7 mouse cellular contexts compared by ENCODE assay signal in genomic region chr13:56581512-56581911, GRCm38 (mm10). TPM values are rescaled to one million over a fixed set of nuclear protein-coding genes. Genes with fewer than 3 reads are reported as not detected.
A peak's percentile ranks its signal among the peaks of the same experiment; 100 is the strongest.
DNase-seq lines count a peak whose midpoint lies in the region; ATAC-seq lines count a peak whose summit lies in the region.

No protein-coding gene starts in this region.

- ATAC-seq in lung, embryonic 15.5 days (ENCODE audit: borderline replicate concordance, extremely low read depth, low FRiP score, low TSS enrichment) = no peak; the same call in 1 of the 2 replicates
- 0 out of 2 replicates have a peak, but pooled peaks have one; percentile 5 for ATAC-seq in embryonic facial prominence, embryonic 14.5 days (ENCODE audit: low read depth)
- ATAC-seq in intestine, embryonic 14.5 days (replicated peaks; ENCODE audit: low FRiP score, low TSS enrichment, low read depth) = 0 out of 2 replicates have a peak, but pooled peaks have one; percentile 9
- ATAC-seq in stomach, embryonic 14.5 days (ENCODE audit: insufficient number of reproducible peaks, insufficient read depth, low FRiP score, low read depth) = 0 out of 2 replicates have a peak, but pooled peaks have one; percentile 15

- H3K27me3 ChIP-seq in lung, embryonic 15.5 days = no peaks in the 10 kb centered on the region
- H3K27me3 ChIP-seq in embryonic facial prominence, embryonic 14.5 days (replicated peaks; ENCODE audit: control insufficient read depth, insufficient read depth, low read length) = no peaks in the 10 kb centered on the region
- H3K27me3 ChIP-seq in intestine, embryonic 14.5 days (replicated peaks; ENCODE audit: control insufficient read depth, insufficient read depth, low read length) = no peaks in the 10 kb centered on the region
- H3K27me3 ChIP-seq in stomach, embryonic 14.5 days (ENCODE audit: control insufficient read depth, insufficient read depth, low read length) = no peaks in the 10 kb centered on the region

- H3K36me3 ChIP-seq in lung, embryonic 15.5 days = no peaks in the 10 kb centered on the region
- no peaks in the 10 kb centered on the region for H3K36me3 ChIP-seq in embryonic facial prominence, embryonic 14.5 days (ENCODE audit: control insufficient read depth, insufficient read depth, low read length)
- no peaks in the 10 kb centered on the region for H3K36me3 ChIP-seq in intestine, embryonic 14.5 days (ENCODE audit: control insufficient read depth, insufficient read depth, low read length)
- no peaks in the 10 kb centered on the region for H3K36me3 ChIP-seq in stomach, embryonic 14.5 days (ENCODE audit: control insufficient read depth, insufficient read depth, low read length)

- H3K27ac ChIP-seq in lung, embryonic 15.5 days = peak overlapping the region; percentile 92
- peak overlapping the region; percentile 94 for H3K27ac ChIP-seq in embryonic facial prominence, embryonic 14.5 days (replicated peaks; ENCODE audit: low read depth, low read length)
- peak overlapping the region; percentile 95 for H3K27ac ChIP-seq in intestine, embryonic 14.5 days (ENCODE audit: low read depth)
- peak overlapping the region; percentile 93 for H3K27ac ChIP-seq in stomach, embryonic 14.5 days (ENCODE audit: low read length)

- H3K9me3 ChIP-seq in lung, embryonic 15.5 days = no peaks in the 10 kb centered on the region
- H3K9me3 ChIP-seq in embryonic facial prominence, embryonic 14.5 days (ENCODE audit: control insufficient read depth, low read length) = no peaks in the 10 kb centered on the region
- no peaks in the 10 kb centered on the region for H3K9me3 ChIP-seq in intestine, embryonic 14.5 days (ENCODE audit: control insufficient read depth, low read length)
- H3K9me3 ChIP-seq in stomach, embryonic 14.5 days (ENCODE audit: control insufficient read depth, low read depth, low read length) = no peaks in the 10 kb centered on the region

- H3K4me2 ChIP-seq in lung, embryonic 15.5 days = no peak overlapping the region
- no peak overlapping the region for H3K4me2 ChIP-seq in embryonic facial prominence, embryonic 14.5 days (ENCODE audit: low read depth, low read length)
- H3K4me2 ChIP-seq in intestine, embryonic 14.5 days (ENCODE audit: low read length) = no peak overlapping the region
- H3K4me2 ChIP-seq in stomach, embryonic 14.5 days (replicated peaks; ENCODE audit: low read depth, low read length) = 0 out of 2 replicates have a peak overlapping the region, but pooled peaks have one; percentile 3

- DNase-seq in lung, postnatal 36 days = no peak
- no peak for DNase-seq in embryonic facial prominence, embryonic 14.5 days (ENCODE audit: low spot score)
- peak; percentile 73 for DNase-seq in intestine, embryonic 14.5 days (ENCODE audit: low spot score)
- DNase-seq in adrenal gland, adult 18-20 months (ENCODE audit: low spot score in 2 of 2) = no peak
- no peak for DNase-seq in layer of hippocampus, postnatal 14 days (ENCODE audit: low spot score in 2 of 2)

- no peak overlapping the region for H3K9ac ChIP-seq in lung, embryonic 15.5 days
- H3K9ac ChIP-seq in embryonic facial prominence, embryonic 14.5 days (ENCODE audit: low read depth, low read length) = peak overlapping the region; percentile 41; the same call in 1 of the 2 replicates
- no peak overlapping the region for H3K9ac ChIP-seq in intestine, embryonic 14.5 days (ENCODE audit: low read length)
- H3K9ac ChIP-seq in stomach, embryonic 14.5 days (replicated peaks; ENCODE audit: low read depth, low read length) = no peak overlapping the region

- H3K4me1 ChIP-seq in lung, embryonic 15.5 days = peaks cover 31% of the 10 kb centered on the region
- peaks cover 20% of the 10 kb centered on the region for H3K4me1 ChIP-seq in embryonic facial prominence, embryonic 14.5 days (ENCODE audit: control insufficient read depth, insufficient read depth, low read length)
- H3K4me1 ChIP-seq in intestine, embryonic 14.5 days (replicated peaks; ENCODE audit: control insufficient read depth, insufficient read depth, low read length) = peaks cover 41% of the 10 kb centered on the region
- H3K4me1 ChIP-seq in stomach, embryonic 14.5 days (ENCODE audit: control insufficient read depth, insufficient read depth, low read length) = peaks cover 23% of the 10 kb centered on the region

- WGBS in lung, embryonic 15.5 days = 8% methylated on average over 3 of the region's 3 CpGs
- WGBS in embryonic facial prominence, embryonic 14.5 days = 19% methylated on average over 3 of the region's 3 CpGs
- 4% methylated on average over 3 of the region's 3 CpGs for WGBS in intestine, embryonic 14.5 days
- 12% methylated on average over 3 of the region's 3 CpGs for WGBS in stomach, embryonic 14.5 days

- no peak overlapping the region for H3K4me3 ChIP-seq in lung, embryonic 15.5 days
- H3K4me3 ChIP-seq in embryonic facial prominence, embryonic 14.5 days (ENCODE audit: low read depth, low read length) = no peak overlapping the region
- no peak overlapping the region for H3K4me3 ChIP-seq in intestine, embryonic 14.5 days (ENCODE audit: low read depth, low read length)
- no peak overlapping the region for H3K4me3 ChIP-seq in stomach, embryonic 14.5 days (ENCODE audit: low read depth, low read length)

RNA-seq across cellular contexts. Expression of gene Tgfbi, which starts 27.8 kb away (rescaled TPM):
- 189 TPM in 2 replicates for polyA plus RNA-seq in lung, embryonic 15.5 days (2015; fragmentation: Nextera tagmentation; extraction: Ambion mirVana)
- polyA plus RNA-seq in embryonic facial prominence, embryonic 14.5 days (2014; fragmentation: Nextera tagmentation; extraction: Ambion mirVana) = 60.1 and 79.9 TPM in 2 replicates
- 123 and 163 TPM in 2 replicates for polyA plus RNA-seq in intestine, embryonic 14.5 days (2014; fragmentation: Nextera tagmentation; extraction: Ambion mirVana)
- polyA plus RNA-seq in stomach, embryonic 14.5 days (2014; fragmentation: Nextera tagmentation; extraction: Ambion mirVana) = 123 and 134 TPM in 2 replicates
- total RNA-seq in adrenal gland, adult 18-20 months (2021) = 10 to 100 TPM; 38.3 to 86.5 TPM
- 1 to 10 TPM; 3.3 to 4.7 TPM for total RNA-seq in layer of hippocampus, postnatal 14 days (2021)

RNA-seq across cellular contexts. Expression of gene Lect2, which starts 33.2 kb away (rescaled TPM):
- polyA plus RNA-seq in lung, embryonic 15.5 days (2015; fragmentation: Nextera tagmentation; extraction: Ambion mirVana) = 0.53 TPM in 1 of 2 replicates, not detected in the other
- polyA plus RNA-seq in embryonic facial prominence, embryonic 14.5 days (2014; fragmentation: Nextera tagmentation; extraction: Ambion mirVana) = 0.21 TPM in 1 of 2 replicates, not detected in the other
- 10.5 and 14.1 TPM in 2 replicates for polyA plus RNA-seq in intestine, embryonic 14.5 days (2014; fragmentation: Nextera tagmentation; extraction: Ambion mirVana)
- not detected in 2 replicates for polyA plus RNA-seq in stomach, embryonic 14.5 days (2014; fragmentation: Nextera tagmentation; extraction: Ambion mirVana)
- total RNA-seq in adrenal gland, adult 18-20 months (2021) = not detected
- not detected for total RNA-seq in layer of hippocampus, postnatal 14 days (2021)

RNA-seq across cellular contexts. Expression of gene Fbxl21, which starts 59.2 kb away (rescaled TPM):
- 1.7 and 1.8 TPM in 2 replicates for polyA plus RNA-seq in lung, embryonic 15.5 days (2015; fragmentation: Nextera tagmentation; extraction: Ambion mirVana)
- polyA plus RNA-seq in embryonic facial prominence, embryonic 14.5 days (2014; fragmentation: Nextera tagmentation; extraction: Ambion mirVana) = 1.6 and 1.7 TPM in 2 replicates
- polyA plus RNA-seq in intestine, embryonic 14.5 days (2014; fragmentation: Nextera tagmentation; extraction: Ambion mirVana) = 3.2 and 3.8 TPM in 2 replicates
- polyA plus RNA-seq in stomach, embryonic 14.5 days (2014; fragmentation: Nextera tagmentation; extraction: Ambion mirVana) = 2.5 and 3.2 TPM in 2 replicates
- 1 to 10 TPM; 2.8 to 5.4 TPM for total RNA-seq in adrenal gland, adult 18-20 months (2021)
- total RNA-seq in layer of hippocampus, postnatal 14 days (2021) = 1 to 10 TPM; 4.3 to 5.7 TPM
